Mouse (Mus musculus): Measurements from ENCODE around the gene Gpr19.

- TF ChIP-seq POLR2A (IDR thresholded peaks at IDR 0.05; ENCODE audit: control insufficient read depth, extremely low read depth, insufficient read depth, low read length, poor library complexity) = no peak
- no peak for TF ChIP-seq CTCF (IDR thresholded peaks at IDR 0.05; ENCODE audit: borderline replicate concordance, control insufficient read depth, extremely low read depth, insufficient read depth, low read length, poor library complexity)
Observed at GRCm38 (mm10) chr6:134873018-134873417, 25.4 kb downstream of the Gpr19 start.
